Mouse (Mus musculus): ENCODE measurements around the gene Ubc. TPM values are rescaled to one million over a fixed set of nuclear protein-coding genes. Genes with fewer than 3 reads are reported as not detected.
A peak's percentile ranks its signal among the peaks of the same experiment; 100 is the strongest.

Ubc gene
- total RNA-seq, 2 experiments from 2014 or later, result 660 to 1,001 TPM

GRCm38 (mm10) chr5:125385215-125385940 lies 4.6 kb downstream of the Ubc start:
- intact Hi-C loops (cut with DNase I; ENCODE audit: low total_unique reads), result no loop called here
- no peak for DNase-seq

- intact Hi-C loops (cut with DNase I; ENCODE audit: low total_unique reads), result no loop called here
- no peak for DNase-seq
These were observed 5.3 kb downstream of the Ubc start for GRCm38 (mm10) chr5:125384512-125385214.

- intact Hi-C loops (cut with DNase I; ENCODE audit: low total_unique reads), result no loop called here
- no peak for DNase-seq
These were observed 6.2 kb downstream of the Ubc start for GRCm38 (mm10) chr5:125383637-125384420.

GRCm38 (mm10) chr5:125382673-125383558 lies 7.1 kb downstream of the Ubc start:
- DNase-seq, result peak; percentile 52
- intact Hi-C loops (cut with DNase I; ENCODE audit: low total_unique reads), result no loop called here

GRCm38 (mm10) chr5:125381954-125382672 lies 7.9 kb downstream of the Ubc start:
- intact Hi-C loops (cut with DNase I; ENCODE audit: low total_unique reads), result no loop called here
- no peak for DNase-seq

- intact Hi-C loops (cut with DNase I; ENCODE audit: low total_unique reads), result loop anchor here (5.0 kb wide), 1 partner anchor 83 kb away; no protein-coding TSS in a partner anchor
- DNase-seq, result no peak
These were observed 11.1 kb downstream of the Ubc start for GRCm38 (mm10) chr5:125378919-125379318.

GRCm38 (mm10) chr5:125377214-125377613 lies 12.8 kb downstream of the Ubc start:
- intact Hi-C loops (cut with DNase I; ENCODE audit: low total_unique reads), result loop anchor here (5.0 kb wide), 1 partner anchor 85 kb away; no protein-coding TSS in a partner anchor
- no peak for DNase-seq

- intact Hi-C loops (cut with DNase I; ENCODE audit: low total_unique reads), result loop anchor here (5.0 kb wide), 1 partner anchor 86 kb away; no protein-coding TSS in a partner anchor
- no peak for DNase-seq
These were observed 14.1 kb downstream of the Ubc start for GRCm38 (mm10) chr5:125375871-125376270.

GRCm38 (mm10) chr5:125372027-125372426 lies 18.0 kb downstream of the Ubc start:
- no peak for DNase-seq
- intact Hi-C loops (cut with DNase I; ENCODE audit: low total_unique reads), result loop anchor here (5.0 kb wide), 1 partner anchor 475 kb away; no protein-coding TSS in a partner anchor

- intact Hi-C loops (cut with DNase I; ENCODE audit: low total_unique reads), result loop anchor here (5.0 kb wide), 1 partner anchor 474 kb away; no protein-coding TSS in a partner anchor
These were observed 18.9 kb downstream of the Ubc start for GRCm38 (mm10) chr5:125370950-125371693.

GRCm38 (mm10) chr5:125368568-125368967 lies 21.4 kb downstream of the Ubc start:
- intact Hi-C loops (cut with DNase I; ENCODE audit: low total_unique reads), result no loop called here
- DNase-seq, result peak; percentile 46

More at GRCm38 (mm10) chr5:125370950-125371693, 18.9 kb downstream of the Ubc start:
- no peak for DNase-seq

GRCm38 (mm10) chr5:125368156-125368555 lies 21.8 kb downstream of the Ubc start:
- intact Hi-C loops (cut with DNase I; ENCODE audit: low total_unique reads), result no loop called here
- no peak for DNase-seq

- no peak for DNase-seq
- intact Hi-C loops (cut with DNase I; ENCODE audit: low total_unique reads), result no loop called here
These were observed 25.1 kb downstream of the Ubc start for GRCm38 (mm10) chr5:125364851-125365429.

GRCm38 (mm10) chr5:125363894-125364293 lies 26.1 kb downstream of the Ubc start:
- peak; percentile 46 for DNase-seq
- intact Hi-C loops (cut with DNase I; ENCODE audit: low total_unique reads), result no loop called here

- intact Hi-C loops (cut with DNase I; ENCODE audit: low total_unique reads), result no loop called here
- DNase-seq, result no peak
These were observed 29.0 kb downstream of the Ubc start for GRCm38 (mm10) chr5:125360981-125361510.

- intact Hi-C loops (cut with DNase I; ENCODE audit: low total_unique reads), result no loop called here
- no peak for DNase-seq
These were observed 29.4 kb downstream of the Ubc start for GRCm38 (mm10) chr5:125360566-125360965.

GRCm38 (mm10) chr5:125358270-125358608 lies 31.8 kb downstream of the Ubc start:
- no peak for DNase-seq
- intact Hi-C loops (cut with DNase I; ENCODE audit: low total_unique reads), result no loop called here
